Mouse (Mus musculus): ENCODE data around the gene Bcl2. TPM values are rescaled to one million over a fixed set of nuclear protein-coding genes. Genes with fewer than 3 reads are reported as not detected.

Bcl2 gene
- polyA plus RNA-seq, 1 experiment from 2014 or later: 20.1 TPM

DNA sequence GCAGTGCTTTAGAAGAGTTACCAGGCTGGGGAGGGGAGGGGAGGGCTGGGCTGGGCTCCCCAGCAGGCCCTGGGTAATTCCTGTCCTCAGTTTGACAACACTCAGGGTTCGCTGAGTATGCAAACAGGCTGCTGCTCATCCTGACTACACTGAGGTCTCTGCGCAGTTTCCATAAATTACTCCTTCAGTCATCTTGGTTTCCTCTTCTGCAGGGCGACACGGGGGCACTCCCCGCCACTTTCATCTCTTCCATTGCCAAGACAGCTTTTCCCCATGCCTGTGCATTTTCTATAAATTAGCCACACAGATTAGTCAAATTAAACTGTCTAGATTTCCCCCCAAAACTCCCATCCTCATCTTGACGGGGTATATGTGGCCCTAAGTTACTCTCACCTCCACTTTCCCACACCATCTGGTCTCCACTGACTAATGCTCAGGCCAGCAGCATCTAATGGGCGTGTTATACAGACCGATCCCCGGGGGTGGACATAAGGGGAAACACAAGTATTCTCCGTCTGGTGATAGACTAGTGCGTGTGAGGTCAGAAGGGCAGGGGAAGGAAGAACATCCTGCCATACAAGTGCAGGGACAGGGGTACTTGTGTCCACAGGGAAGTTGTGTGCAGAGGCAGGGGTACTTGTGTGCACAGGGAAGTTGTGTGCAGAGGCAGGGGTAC, 152.9 kb downstream of the Bcl2 start:
- 50% methylated on average over 11 of the region's 11 CpGs for WGBS
- Histone ChIP-seq H3K36me3 (no peaks in the 10 kb centered on the region), H3K4me3 (no peak overlapping the region), H3K9me3 (no peaks in the 10 kb centered on the region), H3K9ac (no peak overlapping the region), H3K27me3 (no peaks in the 10 kb centered on the region), H3K27ac (no peak overlapping the region), H3K4me1 (peaks cover 28% of the 10 kb centered on the region), H3K4me2 (no peak overlapping the region)
- no peak; the same call in 1 of the 2 replicates for ATAC-seq (ENCODE audit: borderline replicate concordance, extremely low read depth, low FRiP score, low TSS enrichment)

DNA sequence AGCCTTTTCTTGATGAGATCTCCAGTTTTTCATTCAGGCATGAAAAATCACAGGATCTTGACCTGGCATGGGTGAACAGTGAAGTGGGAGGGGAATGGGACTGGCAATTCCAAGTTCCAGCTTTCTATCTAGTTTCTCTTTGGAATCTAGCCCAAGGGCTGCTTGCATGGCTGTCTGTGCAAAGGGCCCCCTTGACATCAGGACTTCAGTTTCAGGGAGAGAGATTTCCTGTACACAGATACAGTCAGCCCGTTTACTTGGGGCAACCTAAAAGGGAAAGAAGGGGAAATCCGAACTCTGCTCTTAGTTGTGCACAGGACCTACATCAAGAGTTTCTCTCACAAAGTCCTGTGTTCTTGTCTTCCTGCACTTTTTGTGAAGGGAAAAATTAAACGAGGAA, 154.0 kb downstream of the Bcl2 start:
- H3K4me3 ChIP-seq: no peak overlapping the region
- 50% methylated on average over 3 of the region's 3 CpGs for WGBS
- no peak overlapping the region for H3K4me2 ChIP-seq
- no peaks in the 10 kb centered on the region for H3K27me3 ChIP-seq
- H3K9me3 ChIP-seq: no peaks in the 10 kb centered on the region
- 0 out of 2 replicates have a peak overlapping the region, but pooled peaks have one; percentile 21 for H3K27ac ChIP-seq
- H3K36me3 ChIP-seq: no peaks in the 10 kb centered on the region
- peaks cover 25% of the 10 kb centered on the region for H3K4me1 ChIP-seq
- no peak for ATAC-seq (ENCODE audit: borderline replicate concordance, extremely low read depth, low FRiP score, low TSS enrichment)
- no peak overlapping the region for H3K9ac ChIP-seq

DNA sequence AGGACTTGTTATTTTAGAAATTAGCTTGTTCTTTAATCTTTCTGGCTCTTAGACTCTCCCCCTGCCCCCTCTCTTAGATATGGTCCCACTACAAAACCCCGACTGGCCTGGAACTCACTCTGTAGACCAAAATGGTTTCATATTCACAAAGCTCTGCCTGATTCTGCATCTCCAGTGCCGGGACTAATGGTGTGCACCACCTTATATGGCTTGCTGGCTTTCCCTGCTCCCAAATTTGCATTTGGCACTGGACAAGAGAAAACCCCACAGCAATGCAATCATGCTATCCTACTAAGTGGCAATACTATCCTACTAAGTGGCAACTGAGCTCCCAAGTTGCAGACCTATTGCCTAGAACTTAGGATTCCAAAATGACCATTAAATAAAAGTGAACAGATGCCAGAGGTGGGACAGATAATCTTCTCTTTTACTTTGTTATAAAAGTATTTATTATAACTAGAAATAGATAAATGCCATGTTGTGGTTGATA, 154.9 kb downstream of the Bcl2 start:
- Histone ChIP-seq H3K9ac (no peak overlapping the region), H3K27me3 (no peaks in the 10 kb centered on the region), H3K27ac (no peak overlapping the region), H3K9me3 (no peaks in the 10 kb centered on the region), H3K4me2 (no peak overlapping the region), H3K4me1 (peaks cover 33% of the 10 kb centered on the region), H3K36me3 (no peaks in the 10 kb centered on the region), H3K4me3 (no peak overlapping the region)
- 48% methylated on average over 2 of the region's 2 CpGs for WGBS
- no peak for ATAC-seq (ENCODE audit: borderline replicate concordance, extremely low read depth, low FRiP score, low TSS enrichment)

DNA sequence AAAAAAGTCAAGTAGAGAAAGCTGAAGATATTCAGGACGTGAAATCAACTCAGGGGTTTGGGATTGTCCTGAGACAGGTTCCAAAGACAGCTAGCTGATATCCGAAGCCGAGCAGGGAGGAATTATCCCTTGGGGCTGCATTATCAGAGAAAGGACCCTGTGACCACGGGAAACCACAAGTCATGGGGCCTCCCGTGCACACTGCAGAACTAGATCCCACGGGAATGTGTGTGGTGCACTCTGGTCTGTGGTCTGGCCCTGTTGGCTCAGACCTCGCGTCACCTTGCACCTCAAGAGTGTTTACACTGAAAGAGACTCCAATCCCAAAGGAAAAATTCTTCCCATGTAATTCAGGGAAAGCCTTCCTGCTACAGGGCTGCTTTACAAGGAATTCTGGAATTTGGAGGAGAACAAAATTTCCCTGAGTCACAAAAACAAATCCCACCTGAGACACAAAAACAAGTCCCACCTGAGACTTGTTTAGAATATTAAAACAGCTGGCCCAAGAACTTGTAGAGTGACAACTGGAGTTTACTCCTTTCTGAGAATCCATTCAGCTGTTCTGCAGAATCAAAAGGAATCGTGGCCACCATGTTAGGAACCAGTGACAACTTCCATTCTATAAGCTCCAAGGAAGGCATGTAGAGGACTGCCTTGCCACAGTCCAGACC, 158.4 kb downstream of the Bcl2 start:
- WGBS: 48% methylated on average over 9 of the region's 9 CpGs
- no peak overlapping the region for H3K4me2 ChIP-seq
- no peaks in the 10 kb centered on the region for H3K9me3 ChIP-seq
- H3K36me3 ChIP-seq: no peaks in the 10 kb centered on the region
- H3K27ac ChIP-seq: 0 out of 2 replicates have a peak overlapping the region, but pooled peaks have one; percentile 8
- no peak for ATAC-seq (ENCODE audit: borderline replicate concordance, extremely low read depth, low FRiP score, low TSS enrichment)
- no peaks in the 10 kb centered on the region for H3K27me3 ChIP-seq
- H3K9ac ChIP-seq: no peak overlapping the region
- no peak overlapping the region for H3K4me3 ChIP-seq
- H3K4me1 ChIP-seq: peaks cover 41% of the 10 kb centered on the region

- WGBS: 62% methylated on average over 8 of the region's 8 CpGs
These were observed 159.9 kb downstream of the Bcl2 start for GRCm38 (mm10) chr1:106553846-106554802.

DNA sequence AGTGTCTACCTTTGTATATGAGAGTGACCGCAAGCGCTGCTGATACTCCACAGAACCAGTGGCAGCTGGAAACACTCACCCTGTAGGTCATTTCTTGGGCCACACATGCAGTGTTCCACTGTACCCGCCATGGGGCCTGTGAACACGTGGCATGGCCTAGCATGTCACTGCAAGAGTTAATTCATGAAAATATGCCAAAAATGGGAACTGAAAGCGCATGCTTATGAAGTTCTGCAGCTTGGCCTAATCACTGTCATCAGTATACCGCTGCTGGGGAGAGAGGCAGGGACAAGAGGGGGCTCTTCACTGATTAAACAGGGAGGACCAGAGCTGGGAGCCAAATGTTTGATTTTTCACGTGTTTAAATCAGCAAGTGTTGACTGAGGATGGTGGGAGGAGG, 161.2 kb downstream of the Bcl2 start:
- H3K9ac ChIP-seq: no peak overlapping the region
- peak; percentile 84; the same call in 1 of the 2 replicates for ATAC-seq (ENCODE audit: borderline replicate concordance, extremely low read depth, low FRiP score, low TSS enrichment)
- 22% methylated on average over 7 of the region's 7 CpGs for WGBS
- peak overlapping the region; percentile 69 for H3K27ac ChIP-seq
- no peaks in the 10 kb centered on the region for H3K27me3 ChIP-seq
- H3K4me2 ChIP-seq: no peak overlapping the region
- peaks cover 52% of the 10 kb centered on the region for H3K4me1 ChIP-seq
- H3K4me3 ChIP-seq: no peak overlapping the region
- H3K9me3 ChIP-seq: no peaks in the 10 kb centered on the region
- no peaks in the 10 kb centered on the region for H3K36me3 ChIP-seq

More at GRCm38 (mm10) chr1:106553846-106554802, 159.9 kb downstream of the Bcl2 start:
- peak; percentile 48 for ATAC-seq (ENCODE audit: borderline replicate concordance, extremely low read depth, low FRiP score, low TSS enrichment)
- Histone ChIP-seq H3K36me3 (no peaks in the 10 kb centered on the region), H3K27ac (peak overlapping the region; percentile 69), H3K9ac (no peak overlapping the region), H3K27me3 (no peaks in the 10 kb centered on the region), H3K9me3 (no peaks in the 10 kb centered on the region), H3K4me1 (peaks cover 50% of the 10 kb centered on the region), H3K4me2 (no peak overlapping the region), H3K4me3 (no peak overlapping the region)

- WGBS: 84% methylated on average over 3 of the region's 3 CpGs
These were observed 163.5 kb downstream of the Bcl2 start for GRCm38 (mm10) chr1:106550580-106550979.

DNA sequence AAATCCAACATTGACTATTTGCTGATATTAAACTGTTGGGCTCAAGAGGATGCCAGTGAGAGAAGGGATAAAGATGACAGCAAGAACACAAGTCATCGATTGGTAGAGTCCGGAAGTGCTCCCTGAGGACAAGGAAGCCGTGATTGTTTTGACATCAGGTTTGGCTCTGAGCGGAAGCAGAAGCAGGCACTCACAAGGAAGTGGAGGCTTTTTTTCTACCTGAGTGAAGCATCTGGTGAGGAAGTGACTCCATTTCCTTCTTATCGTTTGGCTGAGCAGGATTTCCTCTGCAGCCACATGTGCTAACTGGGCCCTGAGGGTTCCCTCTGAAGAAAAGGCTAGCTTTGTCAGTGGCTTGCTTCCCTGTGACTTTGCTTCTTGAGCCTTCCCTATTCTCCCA, 165.0 kb downstream of the Bcl2 start:
- no peaks in the 10 kb centered on the region for H3K9me3 ChIP-seq
- peak overlapping the region; percentile 79 for H3K27ac ChIP-seq
- 68% methylated on average over 5 of the region's 5 CpGs for WGBS
- no peak overlapping the region for H3K9ac ChIP-seq
- peaks cover 33% of the 10 kb centered on the region for H3K4me1 ChIP-seq
- no peak overlapping the region for H3K4me3 ChIP-seq
- no peak overlapping the region for H3K4me2 ChIP-seq
- H3K36me3 ChIP-seq: no peaks in the 10 kb centered on the region
- H3K27me3 ChIP-seq: no peaks in the 10 kb centered on the region
- no peak for ATAC-seq (ENCODE audit: borderline replicate concordance, extremely low read depth, low FRiP score, low TSS enrichment)

More at GRCm38 (mm10) chr1:106550580-106550979, 163.5 kb downstream of the Bcl2 start:
- Histone ChIP-seq H3K4me3 (no peak overlapping the region), H3K9me3 (no peaks in the 10 kb centered on the region), H3K27ac (0 out of 2 replicates have a peak overlapping the region, but pooled peaks have one; percentile 79), H3K4me1 (peaks cover 48% of the 10 kb centered on the region), H3K4me2 (no peak overlapping the region), H3K36me3 (no peaks in the 10 kb centered on the region), H3K27me3 (no peaks in the 10 kb centered on the region), H3K9ac (no peak overlapping the region)
- ATAC-seq (ENCODE audit: borderline replicate concordance, extremely low read depth, low FRiP score, low TSS enrichment): no peak

DNA sequence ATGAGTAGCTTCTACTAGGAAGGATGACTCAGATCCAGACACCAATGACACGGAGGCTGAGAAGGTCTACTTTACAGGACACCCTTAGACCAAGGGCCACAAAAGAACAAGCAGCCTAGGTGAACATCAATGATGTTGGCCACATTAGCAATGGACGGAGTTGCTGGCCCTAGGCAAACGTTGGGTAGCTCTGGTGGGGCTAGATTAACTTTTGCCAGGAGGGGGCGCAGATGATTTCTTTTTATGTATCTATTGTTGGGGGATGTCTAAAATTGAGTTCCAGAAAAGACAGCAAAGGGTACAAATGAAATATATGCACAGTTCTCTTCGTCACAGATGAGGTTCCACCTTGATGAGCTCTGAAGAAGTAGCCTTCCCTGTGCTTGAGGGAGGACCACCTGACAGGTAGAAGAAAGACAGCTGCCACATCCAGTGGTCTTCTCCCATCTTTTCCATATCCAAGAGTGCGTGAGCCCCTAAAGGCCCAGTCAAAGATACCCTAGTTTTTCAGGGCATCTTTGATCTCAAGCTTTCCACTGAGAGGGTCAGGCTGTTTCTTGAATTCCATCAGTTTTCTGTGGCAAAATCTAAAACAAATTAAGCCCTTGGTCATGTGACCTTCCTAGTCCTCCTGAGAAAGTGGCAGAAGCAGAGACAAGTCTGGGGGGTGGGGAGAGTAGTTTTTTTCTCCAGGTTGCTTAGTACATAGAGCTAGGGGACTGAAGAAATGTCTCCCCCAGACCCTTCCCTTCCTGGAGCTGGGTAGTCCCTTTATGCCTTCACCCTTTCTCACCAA, 169.1 kb downstream of the Bcl2 start:
- 66% methylated on average over 6 of the region's 6 CpGs for WGBS
- H3K36me3 ChIP-seq: no peaks in the 10 kb centered on the region
- no peak overlapping the region for H3K27ac ChIP-seq
- ATAC-seq (ENCODE audit: borderline replicate concordance, extremely low read depth, low FRiP score, low TSS enrichment): no peak
- H3K9me3 ChIP-seq: no peaks in the 10 kb centered on the region
- H3K9ac ChIP-seq: no peak overlapping the region
- H3K4me1 ChIP-seq: peaks cover 17% of the 10 kb centered on the region
- H3K27me3 ChIP-seq: no peaks in the 10 kb centered on the region
- H3K4me2 ChIP-seq: no peak overlapping the region
- H3K4me3 ChIP-seq: no peak overlapping the region

- H3K4me2 ChIP-seq: no peak overlapping the region
- 29% methylated on average over 5 of the region's 5 CpGs for WGBS
- no peak overlapping the region for H3K27ac ChIP-seq
- no peaks in the 10 kb centered on the region for H3K36me3 ChIP-seq
- H3K4me3 ChIP-seq: no peak overlapping the region
- no peak for ATAC-seq (ENCODE audit: borderline replicate concordance, extremely low read depth, low FRiP score, low TSS enrichment)
- H3K9ac ChIP-seq: no peak overlapping the region
- no peaks in the 10 kb centered on the region for H3K27me3 ChIP-seq
- 0 out of 2 replicates have a peak, but pooled peaks cover 6% of the 10 kb centered on the region for H3K4me1 ChIP-seq
- H3K9me3 ChIP-seq: no peaks in the 10 kb centered on the region
These were observed 171.3 kb downstream of the Bcl2 start for GRCm38 (mm10) chr1:106542731-106543130.

- H3K36me3 ChIP-seq: no peaks in the 10 kb centered on the region
- 75% methylated on average over 8 of the region's 8 CpGs for WGBS
- no peak overlapping the region for H3K4me3 ChIP-seq
- no peaks in the 10 kb centered on the region for H3K9me3 ChIP-seq
- ATAC-seq (ENCODE audit: borderline replicate concordance, extremely low read depth, low FRiP score, low TSS enrichment): 0 out of 2 replicates have a peak, but pooled peaks have one; percentile 11
- 0 out of 2 replicates have a peak, but pooled peaks cover 6% of the 10 kb centered on the region for H3K4me1 ChIP-seq
- no peak overlapping the region for H3K27ac ChIP-seq
- H3K27me3 ChIP-seq: no peaks in the 10 kb centered on the region
- no peak overlapping the region for H3K4me2 ChIP-seq
- no peak overlapping the region for H3K9ac ChIP-seq
These were observed 172.2 kb downstream of the Bcl2 start for GRCm38 (mm10) chr1:106541851-106542250.
